Mouse (Mus musculus): ENCODE measurements around the gene Kifc5b. TPM values are rescaled to one million over a fixed set of nuclear protein-coding genes. Genes with fewer than 3 reads are reported as not detected.
"Not testable (repeated sequence)": the region's sequence is repeated elsewhere in the genome, so short reads cannot be mapped to it uniquely, and the experiment has no call there.

Gene Kifc5b
- total RNA-seq, 2 experiments from 2014 or later = 3.2 to 4.0 TPM

DNA sequence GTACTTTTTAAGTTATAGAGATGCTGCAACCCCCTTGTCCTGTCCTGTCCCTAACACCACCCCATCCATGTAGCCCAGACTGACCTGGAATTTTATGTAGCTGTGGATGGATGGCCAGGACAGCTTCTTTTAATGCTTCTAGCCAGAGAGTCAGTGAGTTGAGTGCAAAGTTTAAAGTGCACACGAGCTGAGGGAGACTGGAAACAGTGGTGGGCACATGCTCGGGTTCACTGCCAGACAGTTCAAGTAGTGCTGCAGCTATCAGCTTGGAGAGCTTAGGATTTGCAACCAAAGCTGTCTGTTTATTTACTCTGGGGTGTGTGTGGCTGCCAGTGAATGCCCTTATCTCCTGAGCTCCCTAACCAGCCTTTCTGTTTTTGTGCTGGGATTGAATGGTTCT is 2.6 kb downstream of the Kifc5b start:
- not testable (repeated sequence) for DNase-seq

DNA sequence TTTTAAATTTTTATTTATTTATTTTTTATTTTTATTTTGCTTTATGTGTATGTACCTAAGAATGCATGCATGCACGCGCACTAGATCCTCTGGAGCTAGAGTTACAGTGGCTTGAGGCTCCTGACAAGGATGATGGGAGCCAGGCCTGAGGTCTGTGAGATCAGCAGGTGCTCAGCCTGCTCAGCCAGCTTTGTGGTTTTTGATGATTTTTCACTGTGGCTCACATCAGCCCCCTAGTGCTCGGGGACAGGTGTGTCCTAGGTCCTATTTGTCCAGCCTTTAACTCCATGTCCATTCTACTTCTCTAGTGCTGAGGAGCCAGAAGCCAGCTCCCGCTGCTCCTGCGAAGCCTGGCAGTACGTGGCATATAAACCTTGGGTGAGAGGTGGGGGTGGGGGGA is 5.5 kb downstream of the Kifc5b start:
- DNase-seq = not testable (repeated sequence)

DNA sequence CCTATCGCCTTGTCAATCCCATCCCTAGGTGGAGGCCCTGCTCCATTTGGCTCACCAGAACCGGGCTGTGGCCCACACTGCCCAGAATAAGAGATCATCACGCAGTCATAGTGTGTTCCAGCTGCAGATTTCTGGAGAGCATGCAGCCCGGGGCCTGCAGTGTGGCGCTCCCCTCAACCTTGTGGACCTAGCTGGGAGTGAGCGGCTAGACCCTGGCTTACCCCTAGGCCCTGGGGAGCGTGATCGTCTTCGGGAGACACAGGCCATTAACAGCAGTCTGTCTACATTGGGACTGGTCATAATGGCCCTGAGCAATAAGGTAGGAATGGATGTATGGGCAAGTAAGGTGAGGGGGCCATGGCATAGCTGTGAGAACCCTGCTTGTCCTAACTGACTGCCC is 8.5 kb downstream of the Kifc5b start:
- DNase-seq = not testable (repeated sequence)

DNA sequence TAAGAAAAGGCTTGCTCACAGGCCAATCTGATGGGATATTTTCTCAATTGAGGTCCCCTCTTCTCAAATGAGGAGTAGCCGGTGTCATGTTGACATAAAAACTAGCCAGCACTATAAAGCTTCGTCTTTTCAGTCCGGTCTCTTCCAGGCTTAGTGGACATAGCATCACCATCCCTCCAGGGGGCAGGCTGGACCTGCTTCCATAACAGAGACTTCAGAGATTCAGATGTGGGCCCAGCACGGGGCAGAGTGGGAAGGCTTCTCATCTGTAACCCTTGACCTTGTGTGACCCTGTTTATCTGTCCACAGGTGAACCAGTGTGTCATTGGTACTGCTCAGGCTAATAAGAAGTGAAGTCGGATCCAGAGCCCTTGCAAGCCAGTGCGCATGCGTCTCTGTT is 14.9 kb downstream of the Kifc5b start:
- DNase-seq = peak in 1 of 2 experiments; percentile 29

DNA sequence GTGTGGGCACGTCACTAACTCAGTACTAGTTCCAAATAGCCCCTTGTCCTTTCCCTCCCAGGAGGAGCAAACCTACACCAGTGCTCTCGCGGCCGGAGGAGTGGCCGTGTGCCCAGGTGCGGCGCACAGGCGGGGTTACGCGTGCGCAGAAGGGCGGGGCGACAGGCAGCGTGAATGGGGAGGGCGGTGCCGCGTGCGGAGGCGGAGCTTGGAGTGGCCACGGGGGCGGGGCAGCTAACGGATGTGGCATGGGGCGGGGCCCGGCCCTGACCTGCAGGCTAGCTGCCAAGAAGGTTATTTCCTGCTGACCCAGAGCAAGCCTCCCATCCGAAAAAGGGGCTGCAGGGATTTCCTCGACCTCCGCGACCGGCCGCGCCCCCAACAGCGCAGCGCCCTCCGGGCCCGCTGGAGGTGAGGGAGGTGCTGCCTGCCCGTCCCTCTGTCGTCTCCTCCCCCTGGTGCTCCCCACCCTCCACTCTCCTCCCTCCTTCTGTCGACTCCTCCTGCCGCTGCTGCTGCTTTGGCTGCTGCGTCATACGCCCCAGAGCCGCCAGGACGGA is 16.0 kb downstream of the Kifc5b start, which contains the start of gene Phf1:
Gene Phf1 (plus strand): TSS at position 214 of the 560 bp plus-strand sequence.
- DNase-seq = peak; percentile 94 to 95

DNA sequence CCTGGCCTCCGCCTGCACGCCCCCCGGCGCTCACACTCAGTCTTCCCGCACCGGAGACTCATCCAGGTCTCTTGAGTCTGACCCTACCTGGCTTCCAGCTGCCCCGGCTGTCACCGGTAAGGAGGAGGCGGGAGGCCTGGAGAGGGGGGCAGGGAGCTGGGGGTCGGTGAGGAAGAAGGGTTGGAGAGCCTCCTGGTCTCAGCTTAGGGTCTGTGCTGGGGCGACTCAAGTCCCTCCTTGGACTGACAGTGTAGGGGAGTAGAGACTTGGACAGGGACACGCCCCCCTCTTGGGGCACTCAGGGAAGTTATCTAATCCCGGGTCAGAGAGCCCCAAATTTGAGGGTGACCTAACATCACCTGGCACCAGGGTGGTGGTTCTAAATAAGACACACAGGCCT is 16.5 kb downstream of the Kifc5b start:
- no peak for DNase-seq

DNA sequence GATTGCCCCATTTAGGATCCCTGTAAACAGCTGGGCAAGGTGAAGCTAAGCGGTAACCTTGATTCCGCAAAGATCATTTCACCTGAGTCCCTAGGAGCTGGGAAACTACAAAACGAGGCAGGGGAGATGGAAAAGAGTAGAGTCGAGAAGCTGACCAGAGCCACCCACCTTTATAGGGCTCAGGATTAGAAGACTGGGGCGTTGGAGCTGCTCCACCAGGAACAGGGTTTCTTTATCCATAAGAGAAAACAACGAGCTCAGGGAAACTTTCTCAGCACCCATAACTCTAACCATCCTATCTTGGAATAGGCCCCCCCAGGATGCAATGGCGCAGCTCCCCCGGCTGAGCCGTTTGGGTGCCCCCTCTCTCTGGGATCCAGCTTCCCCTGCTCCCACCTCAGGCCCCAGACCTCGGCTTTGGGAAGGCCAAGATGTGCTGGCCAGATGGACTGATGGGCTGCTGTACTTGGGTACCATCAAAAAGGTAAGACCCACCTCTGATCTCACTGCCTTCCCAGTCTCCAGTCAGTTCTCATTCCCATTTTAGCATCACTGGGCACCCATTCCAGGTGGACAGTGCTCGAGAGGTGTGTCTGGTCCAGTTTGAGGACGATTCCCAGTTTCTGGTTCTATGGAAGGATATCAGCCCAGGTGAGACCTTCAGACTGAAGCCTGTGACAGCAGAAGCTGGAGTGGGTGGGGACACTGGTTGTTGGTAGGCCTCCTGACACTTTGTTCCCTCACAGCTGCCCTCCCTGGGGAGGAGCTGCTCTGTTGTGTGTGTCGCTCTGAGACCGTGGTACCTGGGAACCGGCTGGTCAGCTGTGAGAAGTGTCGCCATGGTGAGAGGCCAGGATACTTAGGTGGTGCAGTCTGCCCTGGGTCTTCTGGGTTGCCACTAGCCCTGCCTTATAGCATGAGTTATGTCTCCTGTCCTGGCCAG is 17.3 kb downstream of the Kifc5b start:
- DNase-seq = no peak

DNA sequence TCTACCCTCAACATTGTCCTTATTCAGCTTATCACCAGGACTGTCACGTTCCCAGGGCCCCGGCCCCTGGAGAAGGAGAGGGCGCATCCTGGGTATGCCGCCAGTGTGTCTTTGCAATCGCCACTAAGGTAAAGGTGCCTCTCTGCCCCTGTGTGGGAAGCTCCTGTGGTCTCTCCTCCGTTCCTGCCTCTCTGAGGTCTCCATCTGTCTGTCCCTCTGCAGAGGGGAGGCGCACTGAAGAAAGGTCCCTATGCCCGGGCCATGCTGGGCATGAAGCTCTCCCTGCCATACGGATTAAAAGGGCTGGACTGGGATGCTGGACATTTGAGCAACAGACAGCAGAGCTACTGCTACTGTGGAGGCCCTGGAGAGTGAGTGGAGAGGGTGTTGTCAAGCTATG is 18.1 kb downstream of the Kifc5b start:
- no peak for DNase-seq

DNA sequence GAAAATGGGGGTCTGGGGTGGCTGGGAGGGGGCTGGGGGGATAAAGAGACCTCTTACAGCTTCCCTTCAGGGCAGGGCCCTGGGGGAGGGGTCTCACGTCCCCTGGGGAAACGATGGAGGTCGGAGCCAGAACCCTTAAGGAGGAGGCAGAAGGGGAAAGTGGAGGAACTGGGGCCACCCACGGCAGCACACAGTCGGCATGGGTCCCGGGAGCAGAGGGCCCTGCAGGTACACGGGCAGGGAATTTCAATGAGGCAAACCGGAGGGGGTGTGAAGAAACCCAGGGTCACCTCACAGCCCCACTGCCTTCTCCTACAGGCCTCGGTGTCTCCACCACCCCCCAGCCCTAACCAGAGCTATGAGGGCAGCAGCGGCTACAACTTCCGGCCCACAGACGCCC is 19.6 kb downstream of the Kifc5b start:
- peak in 1 of 2 experiments; percentile 1 for DNase-seq

DNA sequence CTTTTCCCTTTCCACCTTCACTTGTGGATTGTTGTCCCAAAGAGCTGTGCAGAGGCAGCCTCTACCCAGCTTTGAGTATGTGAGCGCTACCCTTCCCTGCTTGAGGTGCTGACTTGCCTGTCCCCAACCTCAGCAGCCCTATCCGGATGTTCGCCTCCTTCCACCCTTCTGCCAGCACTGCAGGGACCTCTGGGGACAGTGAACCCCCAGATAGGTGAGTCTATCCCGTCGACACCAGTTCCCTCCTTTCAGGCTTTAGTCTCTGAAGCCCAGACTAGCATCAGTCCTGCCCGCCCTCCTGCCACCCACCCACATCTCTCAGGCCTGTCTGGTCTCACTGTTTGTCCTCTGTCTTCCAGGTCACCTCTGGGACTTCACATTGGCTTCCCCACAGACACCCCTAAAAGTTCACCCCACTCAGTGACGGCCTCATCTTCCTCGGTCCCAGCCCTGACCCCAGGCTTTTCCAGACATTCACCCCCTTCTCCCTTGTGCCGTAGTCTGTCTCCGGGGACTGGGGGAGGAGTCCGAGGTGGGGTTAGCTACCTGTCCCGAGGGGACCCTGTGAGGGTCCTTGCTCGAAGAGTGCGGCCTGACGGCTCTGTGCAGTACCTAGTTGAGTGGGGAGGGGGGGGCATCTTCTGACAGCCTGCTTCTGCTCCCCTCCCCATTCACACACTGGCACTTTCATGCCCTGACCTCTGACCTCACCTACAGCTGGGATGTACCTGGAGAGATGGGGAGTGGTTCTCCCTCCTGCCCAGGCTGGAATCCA is 20.2 kb downstream of the Kifc5b start:
- DNase-seq = no peak

DNA sequence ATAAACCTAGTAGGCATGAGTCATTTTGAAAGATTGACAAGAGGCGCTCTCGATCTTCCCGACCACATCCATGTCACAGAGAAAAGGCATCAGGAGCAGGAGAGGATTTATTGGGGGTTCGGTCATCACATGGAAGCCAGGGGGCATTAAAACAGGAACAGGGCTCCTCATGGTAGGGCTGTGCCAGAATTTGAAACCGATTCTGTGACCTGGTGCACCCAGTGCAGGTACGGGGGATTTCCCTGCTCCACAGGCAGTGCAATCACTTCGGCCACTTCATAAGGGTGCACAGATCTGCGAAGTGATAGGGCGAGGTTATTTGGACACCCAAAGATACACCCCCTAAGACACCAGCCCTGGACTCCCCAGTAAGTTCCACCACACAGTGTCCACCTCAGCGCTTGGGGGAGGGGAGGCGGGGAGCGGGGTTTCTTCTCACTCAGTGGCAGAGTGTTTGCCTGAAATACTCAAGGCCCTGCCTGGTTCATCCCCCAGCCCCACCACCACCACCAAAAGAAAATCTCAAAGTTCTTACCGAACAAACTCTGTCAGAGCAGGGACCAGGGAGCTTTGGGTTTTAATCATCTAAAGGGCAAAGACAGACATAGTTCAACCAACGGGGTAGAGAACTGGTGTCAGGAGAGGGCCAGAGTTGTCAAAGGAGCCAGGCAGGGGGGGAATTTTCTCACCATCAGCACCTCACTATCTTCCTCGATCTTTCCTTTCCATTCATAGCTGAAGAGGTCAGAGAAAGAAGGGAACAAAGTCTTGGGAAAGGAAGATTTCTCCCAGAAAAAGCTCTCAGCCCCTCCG is 21.2 kb downstream of the Kifc5b start:
- peak in 1 of 2 experiments; percentile 1 for DNase-seq

DNA sequence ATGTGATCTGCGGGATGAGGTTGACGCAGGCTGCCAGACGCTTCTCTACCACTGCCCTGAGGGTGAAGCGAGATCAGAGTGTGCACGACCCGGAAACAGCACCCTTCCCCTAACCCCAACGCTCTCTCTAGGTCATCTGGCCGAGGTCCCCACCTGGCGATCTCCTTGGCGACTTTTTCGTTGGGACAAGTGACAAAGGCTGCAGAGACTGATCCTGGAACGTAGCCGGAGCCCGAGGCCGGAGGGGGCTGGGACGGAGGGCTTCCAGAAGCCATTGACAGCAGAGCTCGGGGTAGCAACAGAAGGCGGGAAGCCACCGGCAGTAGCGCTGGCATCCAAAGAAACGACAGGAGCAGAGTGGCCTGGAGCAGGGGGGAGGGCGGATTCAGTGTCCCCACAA is 21.8 kb downstream of the Kifc5b start:
- no peak for DNase-seq

DNA sequence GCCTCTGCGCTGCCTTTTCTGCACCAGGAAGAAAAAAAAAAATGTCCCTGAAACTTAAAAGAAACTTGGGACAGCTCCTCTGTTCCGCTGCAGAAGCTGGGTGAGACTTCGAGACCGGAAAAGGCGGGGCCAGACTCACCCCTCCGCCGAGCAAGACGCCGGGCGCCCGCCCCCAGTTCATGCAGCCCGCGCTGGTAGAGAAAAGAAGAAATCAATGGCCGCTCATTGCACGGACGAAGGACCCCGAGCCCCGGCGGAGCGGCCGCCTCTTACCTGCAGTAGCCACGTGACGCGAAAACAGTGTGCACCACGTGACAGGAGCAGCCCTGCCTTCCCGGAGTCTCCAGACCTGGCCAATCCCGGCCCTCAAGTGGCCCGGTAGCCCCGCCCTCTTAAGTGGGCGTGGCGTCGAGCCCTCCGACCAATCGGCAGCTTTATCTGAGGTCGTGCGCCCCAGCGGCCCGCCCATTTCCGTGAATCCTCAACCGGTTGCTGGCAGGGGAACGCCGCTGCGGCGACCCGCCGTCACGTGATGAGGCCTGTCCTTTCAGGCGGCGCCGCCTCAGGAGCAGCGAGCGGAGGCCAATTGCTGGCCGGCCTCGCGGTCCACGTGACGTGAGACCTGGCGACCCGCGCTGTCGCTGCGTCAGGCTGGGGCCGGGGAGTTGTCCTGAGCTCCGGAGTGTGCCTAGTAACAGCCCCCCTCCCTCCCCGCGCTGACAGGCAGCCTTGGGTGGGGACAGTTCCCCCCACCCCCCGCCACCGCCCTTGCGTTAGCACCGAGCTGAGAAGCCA is 22.5 kb downstream of the Kifc5b start, which contains the start of gene Cuta:
Gene Cuta (minus strand): TSS at position 392 of the 795 bp plus-strand sequence.
- DNase-seq = peak; percentile 99 to 100

DNA sequence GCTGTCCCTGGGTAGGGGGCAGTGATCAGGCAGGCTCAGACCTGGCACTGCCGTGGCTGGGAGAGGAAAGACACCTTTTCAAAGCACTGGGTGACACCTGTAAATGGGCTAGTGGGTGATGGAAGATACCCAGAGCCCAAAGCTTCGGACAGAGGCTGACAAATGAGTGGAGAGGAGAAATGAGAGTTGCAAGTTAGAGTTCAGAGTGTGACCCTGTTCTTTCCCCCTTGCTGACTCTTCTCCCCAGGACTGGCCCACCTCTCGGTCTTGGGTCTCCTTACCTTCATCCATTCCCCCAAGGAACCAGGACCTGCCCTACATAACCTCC is 23.0 kb downstream of the Kifc5b start:
- peak in 1 of 2 experiments; percentile 10 for DNase-seq

DNA sequence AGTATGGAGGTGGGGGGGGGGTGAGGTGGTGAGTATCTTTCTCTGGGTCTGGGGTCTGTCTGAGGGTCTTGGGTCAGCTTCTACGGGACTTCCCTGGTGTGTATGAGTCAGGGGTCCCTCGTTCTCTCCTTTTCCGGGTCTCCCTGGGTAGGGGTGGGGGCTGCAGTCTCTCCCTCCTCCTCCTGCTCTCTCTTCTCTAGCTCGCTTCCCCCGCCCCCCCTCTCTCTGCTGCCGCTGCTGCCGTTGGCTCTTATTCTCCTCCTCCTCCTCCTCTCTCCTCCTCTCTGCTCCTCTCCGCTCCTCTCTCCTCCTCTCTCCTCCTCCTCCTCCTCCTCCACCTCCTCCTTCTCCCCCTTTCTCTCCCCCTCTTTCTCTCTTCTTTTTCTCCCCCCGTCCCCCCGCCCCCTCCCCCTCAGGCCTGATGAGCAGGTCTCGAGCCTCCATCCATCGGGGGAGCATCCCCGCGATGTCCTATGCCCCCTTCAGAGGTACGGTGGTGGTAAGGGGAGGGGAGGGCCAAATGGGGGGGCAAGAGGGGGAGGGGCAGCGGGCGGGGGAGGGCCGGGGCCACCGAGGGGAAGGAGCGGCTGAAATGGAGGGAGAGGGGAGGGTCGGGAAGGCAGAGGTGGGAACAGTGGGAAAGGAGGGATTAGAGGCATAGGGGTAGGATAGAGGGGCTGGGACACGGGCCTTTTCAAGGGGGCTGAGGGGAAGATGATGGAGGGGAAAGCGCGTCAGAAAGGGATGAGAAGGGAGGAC is 24.3 kb downstream of the Kifc5b start, which contains the start of gene Syngap1:
Gene Syngap1 (plus strand): TSS at position 223 of the 759 bp plus-strand sequence.
- peak in 1 of 2 experiments; percentile 50 for DNase-seq

DNA sequence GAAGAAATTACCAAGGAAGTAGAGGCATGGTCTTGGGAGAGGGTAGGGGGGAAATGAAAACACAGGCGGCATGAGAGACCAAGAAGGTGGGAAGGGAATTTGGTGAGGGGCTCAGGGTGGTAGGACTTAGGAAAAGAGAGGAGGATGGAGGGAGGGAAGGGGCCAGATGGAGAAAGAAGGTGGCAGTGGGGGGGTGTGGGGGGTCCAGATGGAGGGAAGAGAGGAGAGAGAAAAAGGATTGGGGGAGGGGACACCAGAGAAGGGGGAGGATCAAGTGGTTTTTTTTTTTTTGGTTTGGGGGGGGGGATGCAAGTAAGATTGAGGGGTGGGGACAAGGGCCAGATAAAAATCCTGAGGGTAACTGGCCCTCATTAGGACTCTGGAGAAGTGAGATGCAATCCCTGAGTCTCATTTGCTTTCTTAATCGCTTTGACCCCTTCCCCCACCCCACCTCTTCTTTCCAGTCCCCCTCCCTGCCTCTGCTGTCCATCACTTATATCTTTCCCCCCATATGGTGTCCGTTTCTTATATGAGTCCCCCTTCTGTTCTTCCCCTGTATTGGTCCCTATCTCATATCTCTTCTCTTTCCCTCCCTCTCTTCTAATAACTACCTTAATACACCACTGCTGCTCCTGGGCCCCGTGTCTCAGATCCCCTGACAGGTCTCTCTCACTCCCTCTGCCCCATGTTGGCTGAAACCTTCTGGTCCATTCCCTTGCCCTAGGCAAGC is 25.1 kb downstream of the Kifc5b start:
- peak in 1 of 2 experiments; percentile 1 for DNase-seq

DNA sequence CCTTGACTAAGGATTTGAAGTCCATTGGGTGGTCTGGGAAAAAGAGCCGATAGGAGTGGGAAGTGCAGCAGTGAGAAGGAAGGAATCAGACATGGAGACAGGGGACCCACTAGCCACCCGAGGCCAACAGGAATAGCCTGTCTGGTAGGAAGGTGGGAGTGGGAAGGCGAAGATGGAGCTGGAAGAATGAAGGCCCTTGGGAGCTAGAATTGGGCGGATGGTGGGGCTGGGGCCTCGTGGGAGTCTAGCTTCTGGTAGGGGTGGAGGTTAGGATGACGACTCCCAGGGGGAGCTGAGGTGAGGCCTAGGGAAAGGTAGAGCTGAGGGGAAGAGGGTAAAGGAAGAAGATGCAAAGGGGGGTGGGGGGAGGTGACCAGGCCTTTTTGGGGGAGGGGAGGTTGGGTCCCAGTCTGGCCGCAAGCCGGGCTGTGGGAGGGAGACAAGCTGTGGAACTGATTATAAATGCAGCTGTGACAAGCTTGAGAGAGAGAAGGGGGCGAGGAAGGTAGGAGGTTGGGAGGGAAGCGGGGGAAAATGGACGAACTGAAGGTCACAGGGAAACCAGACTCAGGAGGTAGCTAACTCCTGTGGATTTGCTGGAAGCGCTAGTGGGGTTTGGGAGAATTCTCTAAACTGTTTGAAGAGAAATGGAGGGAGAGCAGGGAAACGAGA is 29.1 kb downstream of the Kifc5b start:
- DNase-seq = no peak

DNA sequence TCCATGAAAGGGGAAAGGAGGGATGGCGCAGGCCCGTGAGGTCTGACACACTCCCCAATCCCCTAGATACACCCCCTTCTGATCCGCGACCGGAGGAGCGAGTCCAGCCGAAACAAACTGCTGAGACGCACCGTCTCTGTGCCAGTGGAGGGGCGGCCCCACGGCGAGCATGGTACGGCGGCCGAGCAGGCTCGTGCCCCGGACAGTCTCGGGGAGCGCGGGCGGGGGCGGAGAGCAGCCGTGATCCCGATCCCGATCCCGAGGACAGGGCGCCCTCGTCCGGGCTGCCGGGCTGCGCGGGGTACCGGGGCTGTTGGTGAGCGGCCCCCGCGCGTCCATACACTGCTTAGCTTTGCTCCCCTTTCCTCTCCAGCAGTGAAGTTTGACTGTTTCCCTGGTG is 29.7 kb downstream of the Kifc5b start:
- DNase-seq = peak; percentile 71 to 75

Data from layer of hippocampus, postnatal 36 days (tissue).